Mouse (Mus musculus): ENCODE measurements around the gene Mmgt2. TPM values are rescaled to one million over a fixed set of nuclear protein-coding genes. Genes with fewer than 3 reads are reported as not detected.

Gene Mmgt2
- polyA plus RNA-seq, 1 experiment from 2014 or later = 38.5 TPM

GRCm38 (mm10) chr11:62651563-62651962, 3.1 kb downstream of the Mmgt2 start:
- H3K4me3 ChIP-seq (ENCODE audit: low read depth, low read length) = no peak overlapping the region
- H3K4me1 ChIP-seq (ENCODE audit: control insufficient read depth, insufficient read depth, low read length) = peaks cover 19% of the 10 kb centered on the region
- H3K9ac ChIP-seq (ENCODE audit: low read length) = no peak overlapping the region
- WGBS = 92% methylated on average over 3 of the region's 3 CpGs
- no peak overlapping the region for H3K27ac ChIP-seq (ENCODE audit: low read depth, low read length)
- ATAC-seq (ENCODE audit: low FRiP score) (no peak), DNase-seq (ENCODE audit: low spot score, missing footprints) (no peak)
- no peaks in the 10 kb centered on the region for H3K36me3 ChIP-seq (ENCODE audit: control insufficient read depth, insufficient read depth, low read length)
- H3K27me3 ChIP-seq (ENCODE audit: control insufficient read depth, insufficient read depth, low read length) = no peaks in the 10 kb centered on the region
- no peaks in the 10 kb centered on the region for H3K9me3 ChIP-seq (ENCODE audit: control insufficient read depth, low read length)
- no peak overlapping the region for H3K4me2 ChIP-seq

- H3K4me3 ChIP-seq (ENCODE audit: low read depth, low read length) = no peak overlapping the region
- H3K9ac ChIP-seq (ENCODE audit: low read length) = no peak overlapping the region
- H3K9me3 ChIP-seq (ENCODE audit: control insufficient read depth, low read length) = no peaks in the 10 kb centered on the region
- no peak for DNase-seq (ENCODE audit: low spot score, missing footprints)
- no peaks in the 10 kb centered on the region for H3K36me3 ChIP-seq (ENCODE audit: control insufficient read depth, insufficient read depth, low read length)
- peaks cover 14% of the 10 kb centered on the region for H3K4me1 ChIP-seq (ENCODE audit: control insufficient read depth, insufficient read depth, low read length)
- 95% methylated on average over 3 of the region's 3 CpGs for WGBS
- no peaks in the 10 kb centered on the region for H3K27me3 ChIP-seq (ENCODE audit: control insufficient read depth, insufficient read depth, low read length)
- no peak for ATAC-seq (ENCODE audit: low FRiP score)
- H3K4me2 ChIP-seq = no peak overlapping the region
- no peak overlapping the region for H3K27ac ChIP-seq (ENCODE audit: low read depth, low read length)
These were observed 3.6 kb downstream of the Mmgt2 start for GRCm38 (mm10) chr11:62652080-62652479.

- DNase-seq (ENCODE audit: low spot score, missing footprints) (no peak), ATAC-seq (ENCODE audit: low FRiP score) (no peak)
- no peak overlapping the region for H3K4me2 ChIP-seq
- no peak overlapping the region for H3K9ac ChIP-seq (ENCODE audit: low read length)
- H3K27ac ChIP-seq (ENCODE audit: low read depth, low read length) = no peak overlapping the region
- H3K36me3 ChIP-seq (ENCODE audit: control insufficient read depth, insufficient read depth, low read length) = no peaks in the 10 kb centered on the region
- H3K9me3 ChIP-seq (ENCODE audit: control insufficient read depth, low read length) = no peaks in the 10 kb centered on the region
- H3K27me3 ChIP-seq (ENCODE audit: control insufficient read depth, insufficient read depth, low read length) = no peaks in the 10 kb centered on the region
- 68% methylated on average over 4 of the region's 4 CpGs for WGBS
- no peak overlapping the region for H3K4me3 ChIP-seq (ENCODE audit: low read depth, low read length)
- H3K4me1 ChIP-seq (ENCODE audit: control insufficient read depth, insufficient read depth, low read length) = no peaks in the 10 kb centered on the region
These were observed 12.4 kb downstream of the Mmgt2 start for GRCm38 (mm10) chr11:62660885-62661284.

- 85% methylated on average over 6 of the region's 6 CpGs for WGBS
- no peak overlapping the region for H3K27ac ChIP-seq (ENCODE audit: low read depth, low read length)
- 0 out of 2 replicates have a peak, but pooled peaks cover 2% of the 10 kb centered on the region for H3K36me3 ChIP-seq (ENCODE audit: control insufficient read depth, insufficient read depth, low read length)
- no peaks in the 10 kb centered on the region for H3K4me1 ChIP-seq (ENCODE audit: control insufficient read depth, insufficient read depth, low read length)
- no peak overlapping the region for H3K9ac ChIP-seq (ENCODE audit: low read length)
- no peaks in the 10 kb centered on the region for H3K27me3 ChIP-seq (ENCODE audit: control insufficient read depth, insufficient read depth, low read length)
- H3K4me2 ChIP-seq = no peak overlapping the region
- no peaks in the 10 kb centered on the region for H3K9me3 ChIP-seq (ENCODE audit: control insufficient read depth, low read length)
- no peak for DNase-seq (ENCODE audit: low spot score, missing footprints)
- ATAC-seq (ENCODE audit: low FRiP score) = no peak
- H3K4me3 ChIP-seq (ENCODE audit: low read depth, low read length) = no peak overlapping the region
These were observed 15.8 kb downstream of the Mmgt2 start for GRCm38 (mm10) chr11:62664250-62664649.

GRCm38 (mm10) chr11:62668986-62669385, 20.5 kb downstream of the Mmgt2 start:
- Histone ChIP-seq H3K9ac (ENCODE audit: low read length) (no peak overlapping the region), H3K9me3 (ENCODE audit: control insufficient read depth, low read length) (no peaks in the 10 kb centered on the region), H3K4me2 (no peak overlapping the region), H3K27me3 (ENCODE audit: control insufficient read depth, insufficient read depth, low read length) (no peaks in the 10 kb centered on the region), H3K4me3 (ENCODE audit: low read depth, low read length) (no peak overlapping the region), H3K36me3 (ENCODE audit: control insufficient read depth, insufficient read depth, low read length) (0 out of 2 replicates have a peak, but pooled peaks cover 2% of the 10 kb centered on the region), H3K4me1 (ENCODE audit: control insufficient read depth, insufficient read depth, low read length) (no peaks in the 10 kb centered on the region; the same call in 1 of the 2 replicates), H3K27ac (ENCODE audit: low read depth, low read length) (no peak overlapping the region)
- ATAC-seq (ENCODE audit: low FRiP score) (no peak), DNase-seq (ENCODE audit: low spot score, missing footprints) (peak; percentile 64)
- 97% methylated on average over 5 of the region's 5 CpGs for WGBS

GRCm38 (mm10) chr11:62669471-62669870, 21.0 kb downstream of the Mmgt2 start:
- WGBS = 77% methylated on average over 12 of the region's 12 CpGs
- 0 out of 2 replicates have a peak, but pooled peaks cover 2% of the 10 kb centered on the region for H3K36me3 ChIP-seq (ENCODE audit: control insufficient read depth, insufficient read depth, low read length)
- ATAC-seq (ENCODE audit: low FRiP score) (no peak), DNase-seq (ENCODE audit: low spot score, missing footprints) (no peak)
- H3K27ac ChIP-seq (ENCODE audit: low read depth, low read length) = no peak overlapping the region
- no peak overlapping the region for H3K9ac ChIP-seq (ENCODE audit: low read length)
- H3K4me2 ChIP-seq = no peak overlapping the region
- H3K4me1 ChIP-seq (ENCODE audit: control insufficient read depth, insufficient read depth, low read length) = no peaks in the 10 kb centered on the region; the same call in 1 of the 2 replicates
- no peak overlapping the region for H3K4me3 ChIP-seq (ENCODE audit: low read depth, low read length)
- H3K27me3 ChIP-seq (ENCODE audit: control insufficient read depth, insufficient read depth, low read length) = no peaks in the 10 kb centered on the region
- no peaks in the 10 kb centered on the region for H3K9me3 ChIP-seq (ENCODE audit: control insufficient read depth, low read length)

- H3K9ac ChIP-seq (ENCODE audit: low read length) = no peak overlapping the region
These were observed 21.5 kb downstream of the Mmgt2 start for GRCm38 (mm10) chr11:62670006-62670405.

GRCm38 (mm10) chr11:62675480-62676289, 27.2 kb downstream of the Mmgt2 start:
- DNase-seq (ENCODE audit: low spot score, missing footprints) = peak; percentile 91
- Histone ChIP-seq H3K9me3 (ENCODE audit: control insufficient read depth, low read length) (no peaks in the 10 kb centered on the region), H3K4me2 (peak overlapping the region; percentile 43), H3K9ac (ENCODE audit: low read length) (peak overlapping the region; percentile 57), H3K4me3 (ENCODE audit: low read depth, low read length) (no peak overlapping the region), H3K4me1 (ENCODE audit: control insufficient read depth, insufficient read depth, low read length) (no peaks in the 10 kb centered on the region; the same call in 1 of the 2 replicates), H3K36me3 (ENCODE audit: control insufficient read depth, insufficient read depth, low read length) (no peaks in the 10 kb centered on the region), H3K27ac (ENCODE audit: low read depth, low read length) (no peak overlapping the region), H3K27me3 (ENCODE audit: control insufficient read depth, insufficient read depth, low read length) (no peaks in the 10 kb centered on the region)
- ATAC-seq (ENCODE audit: low FRiP score) = peak; percentile 91
- WGBS = 20% methylated on average over 17 of the region's 17 CpGs

More at GRCm38 (mm10) chr11:62670006-62670405, 21.5 kb downstream of the Mmgt2 start:
- DNase-seq (ENCODE audit: low spot score, missing footprints) = no peak
- no peak overlapping the region for H3K4me3 ChIP-seq (ENCODE audit: low read depth, low read length)
- no peaks in the 10 kb centered on the region for H3K9me3 ChIP-seq (ENCODE audit: control insufficient read depth, low read length)
- 89% methylated on average over 6 of the region's 6 CpGs for WGBS
- no peak for ATAC-seq (ENCODE audit: low FRiP score)
- no peaks in the 10 kb centered on the region; the same call in 1 of the 2 replicates for H3K4me1 ChIP-seq (ENCODE audit: control insufficient read depth, insufficient read depth, low read length)
- no peak overlapping the region for H3K4me2 ChIP-seq
- H3K27ac ChIP-seq (ENCODE audit: low read depth, low read length) = no peak overlapping the region
- H3K36me3 ChIP-seq (ENCODE audit: control insufficient read depth, insufficient read depth, low read length) = 0 out of 2 replicates have a peak, but pooled peaks cover 2% of the 10 kb centered on the region
- no peaks in the 10 kb centered on the region for H3K27me3 ChIP-seq (ENCODE audit: control insufficient read depth, insufficient read depth, low read length)

GRCm38 (mm10) chr11:62676290-62676596, 27.8 kb downstream of the Mmgt2 start:
- no peak overlapping the region for H3K9ac ChIP-seq (ENCODE audit: low read length)
- WGBS = 90% methylated on average over 4 of the region's 4 CpGs

More at GRCm38 (mm10) chr11:62676290-62676596, 27.8 kb downstream of the Mmgt2 start:
- Histone ChIP-seq H3K4me3 (ENCODE audit: low read depth, low read length) (no peak overlapping the region), H3K4me1 (ENCODE audit: control insufficient read depth, insufficient read depth, low read length) (no peaks in the 10 kb centered on the region; the same call in 1 of the 2 replicates), H3K9me3 (ENCODE audit: control insufficient read depth, low read length) (no peaks in the 10 kb centered on the region), H3K36me3 (ENCODE audit: control insufficient read depth, insufficient read depth, low read length) (no peaks in the 10 kb centered on the region), H3K4me2 (no peak overlapping the region), H3K27ac (ENCODE audit: low read depth, low read length) (no peak overlapping the region), H3K27me3 (ENCODE audit: control insufficient read depth, insufficient read depth, low read length) (no peaks in the 10 kb centered on the region)
- DNase-seq (ENCODE audit: low spot score, missing footprints) (no peak), ATAC-seq (ENCODE audit: low FRiP score) (0 out of 2 replicates have a peak, but pooled peaks have one; percentile 9)

Measured in midbrain, embryonic 11.5 days (tissue).